Mouse (Mus musculus) C2C12 (cell line): ENCODE data around the gene Adamts14.

ENCODE experiments used
- CTCF ChIP-seq: IDR thresholded peaks from one replicate; pipeline ENCODE4 v1.5.1; 2011; ENCODE audit not compliant: control insufficient read depth, insufficient read depth, insufficient read length
- MYOD1 ChIP-seq: IDR thresholded peaks from one replicate; pipeline ENCODE4 v1.6.1; 2011; ENCODE audit warnings: low read depth; ENCODE audit not compliant: control insufficient read depth, insufficient read length
- USF1 ChIP-seq: IDR thresholded peaks from one replicate; pipeline ENCODE4 v1.6.1; 2011; ENCODE audit warnings: low read depth, mild to moderate bottlenecking, control low read depth, moderate library complexity

DNA sequence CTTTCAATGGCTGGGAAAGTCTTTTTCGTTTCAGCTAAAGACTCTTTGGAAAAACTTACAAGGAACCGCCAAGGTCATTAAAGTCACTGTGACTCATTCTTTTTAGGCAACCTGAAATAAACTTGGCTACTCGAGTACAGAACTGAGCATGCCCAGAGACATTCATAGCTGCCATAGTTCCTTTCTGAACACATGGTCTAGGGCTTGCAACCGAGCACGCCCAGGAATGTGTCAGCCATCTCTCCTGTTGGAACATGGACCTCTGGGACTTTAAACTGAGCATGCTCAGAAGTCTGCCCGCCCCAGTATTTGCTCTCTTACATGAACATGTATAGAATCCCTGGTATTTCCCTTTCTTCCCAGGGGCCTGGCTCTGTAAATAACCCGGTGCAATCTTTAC is 13.0 kb upstream of the Adamts14 start:
- TF ChIP-seq CTCF (no peak), USF1 (peak; percentile 5), MYOD1 (no peak)
